Mouse (Mus musculus) neural tube, embryonic 11.5 days (tissue): Measurements from ENCODE around the gene Fgfr4. TPM values are rescaled to one million over a fixed set of nuclear protein-coding genes. Genes with fewer than 3 reads are reported as not detected.
"Not testable (repeated sequence)": the region's sequence is repeated elsewhere in the genome, so short reads cannot be mapped to it uniquely, and the experiment has no call there.

Experiments
- ATAC-seq: fragments of 200-750 bp; cut with Nextera tagmentation; 2 replicates; pipeline ENCODE4 v1.8.0; 2017; ENCODE audit warnings: moderate number of reproducible peaks, mild to moderate bottlenecking, moderate TSS enrichment, moderate library complexity; ENCODE audit not compliant: insufficient read depth, low FRiP score, low TSS enrichment
- DNase-seq: peaks from one replicate; pipeline ENCODE4 v3.0.0-alpha.2; 2015; ENCODE audit warnings: low spot score
- H3K27ac ChIP-seq: fragments of 300-500 bp; sonication (generic); 2 replicates; pipeline ENCODE4 v1.5.1; 2014; ENCODE audit warnings: low read depth, mild to moderate bottlenecking, low read length
- H3K27me3 ChIP-seq: fragments of 300-500 bp; sonication (generic); 2 replicates; pipeline ENCODE4 v1.6.1; 2014; ENCODE audit warnings: mild to moderate bottlenecking, low read length, mixed read lengths; ENCODE audit not compliant: control insufficient read depth, insufficient read depth
- H3K36me3 ChIP-seq: fragments of 300-500 bp; sonication (generic); 2 replicates; pipeline ENCODE4 v1.6.1; 2014; ENCODE audit warnings: mild to moderate bottlenecking, low read length, moderate library complexity, mixed read lengths; ENCODE audit not compliant: control insufficient read depth, insufficient read depth
- H3K4me1 ChIP-seq: fragments of 300-500 bp; sonication (generic); 2 replicates; pipeline ENCODE4 v1.6.1; 2014; ENCODE audit warnings: low read length, mixed read lengths; ENCODE audit not compliant: control insufficient read depth, insufficient read depth
- H3K4me2 ChIP-seq: fragments of 300-500 bp; sonication (generic); 2 replicates; pipeline ENCODE4 v1.6.1; 2014; ENCODE audit warnings: low read depth, mild to moderate bottlenecking, moderate library complexity
- H3K4me3 ChIP-seq: fragments of 300-500 bp; sonication (generic); 2 replicates; pipeline ENCODE4 v1.5.1; 2014; ENCODE audit warnings: low read depth, low read length
- H3K9ac ChIP-seq: fragments of 300-500 bp; sonication (generic); 2 replicates; pipeline ENCODE4 v1.6.1; 2014; ENCODE audit warnings: mild to moderate bottlenecking, low read length
- H3K9me3 ChIP-seq: fragments of 300-500 bp; sonication (generic); 2 replicates; pipeline ENCODE4 v1.6.1; 2016; ENCODE audit warnings: low read length; ENCODE audit not compliant: control insufficient read depth
- WGBS: fragments of 180-500 bp; shearing (Covaris S2); extraction: QIAGEN DNeasy Blood & Tissue Kit; methylation state at CpG from one replicate; pipeline ENCODE4 v1.1.7; 2014; 5-methylcytosine and 5-hydroxymethylcytosine counted together
- polyA plus RNA-seq: library from polyadenylated mRNA; unstranded; fragments of >200 nt; fragmentation: Nextera tagmentation; extraction: Ambion mirVana; gene quantifications from 2 replicates; pipeline ENCODE4 v1.2.1, GENCODE M21; 2014

The Fgfr4 gene
- polyA plus RNA-seq, 1 experiment from 2014 or later, result 3.0 TPM

DNA sequence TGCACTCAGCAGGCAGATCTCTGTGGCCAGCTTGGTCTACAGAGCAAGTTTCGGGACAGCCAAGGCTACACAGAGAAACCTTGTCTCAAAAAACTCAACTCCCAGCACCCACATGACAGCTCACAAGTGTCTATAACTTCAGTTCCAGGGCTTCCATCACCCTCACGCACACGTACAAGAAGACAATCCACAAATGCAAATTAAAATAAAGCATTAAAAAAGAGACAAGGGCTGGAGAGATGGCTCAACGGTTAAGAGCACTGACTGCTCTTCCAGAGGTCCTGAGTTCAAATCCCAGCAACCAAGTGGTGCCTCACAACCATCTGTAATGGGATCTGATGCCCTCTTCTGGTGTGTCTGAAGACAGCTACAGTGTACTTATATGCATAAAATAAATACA, 50.3 kb downstream of the Fgfr4 start:
- WGBS, result 89% methylated on average over 4 of the region's 4 CpGs
- not testable (repeated sequence) for ATAC-seq, H3K27ac ChIP-seq, H3K9ac ChIP-seq, H3K4me3 ChIP-seq, H3K27me3 ChIP-seq, DNase-seq, H3K4me1 ChIP-seq, H3K9me3 ChIP-seq, H3K36me3 ChIP-seq, H3K4me2 ChIP-seq

- H3K4me1 ChIP-seq, result no peaks in the 10 kb centered on the region
- no peak overlapping the region for H3K4me2 ChIP-seq
- H3K9me3 ChIP-seq, result no peaks in the 10 kb centered on the region
- DNase-seq, result no peak
- 85% methylated on average over 9 of the region's 9 CpGs for WGBS
- H3K4me3 ChIP-seq, result no peak overlapping the region
- no peaks in the 10 kb centered on the region for H3K36me3 ChIP-seq
- no peaks in the 10 kb centered on the region for H3K27me3 ChIP-seq
- no peak overlapping the region for H3K27ac ChIP-seq
- ATAC-seq, result no peak
- H3K9ac ChIP-seq, result no peak overlapping the region
These were observed 51.3 kb downstream of the Fgfr4 start for GRCm38 (mm10) chr13:55203740-55204139.

- no peak overlapping the region for H3K9ac ChIP-seq
- H3K4me2 ChIP-seq, result no peak overlapping the region
- peaks cover 3% of the 10 kb centered on the region for H3K4me1 ChIP-seq
- H3K27me3 ChIP-seq, result no peaks in the 10 kb centered on the region
- H3K9me3 ChIP-seq, result no peaks in the 10 kb centered on the region
- 91% methylated on average over 8 of the region's 11 CpGs for WGBS
- no peak overlapping the region for H3K27ac ChIP-seq
- ATAC-seq (no peak), DNase-seq (no peak)
- H3K36me3 ChIP-seq, result no peaks in the 10 kb centered on the region
- no peak overlapping the region for H3K4me3 ChIP-seq
These were observed 52.4 kb downstream of the Fgfr4 start for GRCm38 (mm10) chr13:55204667-55205389.

GRCm38 (mm10) chr13:55205448-55206205, 53.2 kb downstream of the Fgfr4 start:
- Histone ChIP-seq H3K36me3 (no peaks in the 10 kb centered on the region), H3K4me1 (peaks cover 10% of the 10 kb centered on the region), H3K9me3 (no peaks in the 10 kb centered on the region), H3K9ac (no peak overlapping the region), H3K4me2 (no peak overlapping the region), H3K4me3 (no peak overlapping the region), H3K27ac (no peak overlapping the region), H3K27me3 (no peaks in the 10 kb centered on the region)
- ATAC-seq (no peak), DNase-seq (no peak)
- WGBS, result 88% methylated on average over 6 of the region's 6 CpGs

DNA sequence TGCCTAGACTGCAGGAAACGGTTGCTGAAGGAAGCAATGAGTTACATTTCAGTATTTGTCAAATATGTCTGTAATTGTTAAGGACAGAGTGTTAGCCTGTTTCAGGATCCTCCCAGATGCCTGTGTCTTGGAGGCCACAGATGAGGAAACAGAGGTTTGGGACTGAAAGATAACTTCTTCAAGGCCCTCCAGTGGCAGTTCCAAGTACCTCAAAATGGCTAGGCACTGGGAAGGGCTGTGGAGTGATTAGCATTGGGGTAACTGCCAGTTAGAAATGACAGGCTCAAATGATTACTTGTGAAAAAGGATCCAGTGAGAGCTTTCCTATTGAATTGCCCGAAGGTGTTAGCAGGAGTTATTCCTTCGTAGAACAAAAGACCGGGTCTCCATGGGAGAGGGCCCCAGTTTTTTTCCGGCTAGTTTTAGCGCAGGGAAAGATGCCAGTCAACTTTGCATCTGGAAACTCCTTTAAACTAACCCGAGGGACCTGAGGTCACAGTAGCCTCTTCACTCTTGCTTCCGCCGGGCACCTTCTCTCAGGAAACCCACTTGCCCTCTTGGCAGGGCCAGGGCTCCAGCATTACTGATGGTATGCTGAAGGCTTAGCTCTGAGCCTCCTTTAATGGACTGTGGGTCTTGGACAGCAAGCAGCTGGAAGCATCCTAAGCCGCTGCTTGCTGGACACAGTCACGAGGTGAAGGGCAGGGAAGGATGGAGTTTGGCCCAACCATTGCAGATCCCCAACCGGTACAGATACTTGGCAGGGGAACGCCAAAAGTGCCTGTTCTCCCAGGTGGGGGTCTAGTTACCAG, 56.6 kb downstream of the Fgfr4 start:
- no peak overlapping the region; the same call in 1 of the 2 replicates for H3K27ac ChIP-seq
- H3K9ac ChIP-seq, result no peak overlapping the region
- WGBS, result 65% methylated on average over 13 of the region's 13 CpGs
- H3K36me3 ChIP-seq, result no peaks in the 10 kb centered on the region
- H3K9me3 ChIP-seq, result no peaks in the 10 kb centered on the region
- DNase-seq (no peak), ATAC-seq (no peak)
- H3K4me3 ChIP-seq, result no peak overlapping the region
- no peaks in the 10 kb centered on the region for H3K27me3 ChIP-seq
- H3K4me2 ChIP-seq, result no peak overlapping the region
- H3K4me1 ChIP-seq, result peaks cover 26% of the 10 kb centered on the region

DNA sequence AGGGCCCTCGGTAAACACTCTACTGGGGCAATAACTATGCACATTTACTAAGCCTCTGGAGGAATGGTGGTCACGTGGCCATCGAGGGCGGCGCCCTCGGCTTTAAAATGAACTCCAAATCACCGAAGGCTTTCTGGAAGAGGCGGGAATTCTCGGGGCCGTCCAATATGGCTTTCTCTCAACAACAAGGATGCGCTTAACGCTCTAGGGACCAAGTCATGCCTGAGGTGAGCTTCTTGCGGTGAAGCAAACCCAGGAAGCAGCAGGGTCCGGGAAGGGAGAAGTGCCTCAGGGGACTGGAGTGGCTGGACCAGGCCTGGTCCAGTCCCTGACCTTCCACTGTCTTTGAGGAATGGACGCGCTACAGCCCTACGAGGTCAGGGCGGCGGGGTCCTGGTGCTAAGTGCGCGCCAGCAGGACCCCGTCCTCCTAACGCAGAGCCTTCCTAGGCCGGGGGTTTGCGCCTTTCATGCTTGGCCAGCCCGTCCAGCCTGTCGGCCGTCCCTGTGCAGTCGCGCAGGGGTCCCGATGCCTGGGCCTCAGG, 57.3 kb downstream of the Fgfr4 start, which contains the start of gene Nsd1:
TSS of gene Nsd1 (plus strand) at position 134 of the 544 bp plus-strand sequence.
- peaks cover 32% of the 10 kb centered on the region for H3K4me1 ChIP-seq
- H3K36me3 ChIP-seq, result no peaks in the 10 kb centered on the region
- peak within 1 kb of the TSS; percentile 98 for H3K9ac ChIP-seq
- ATAC-seq (no peak; the same call in 1 of the 2 replicates), DNase-seq (no peak)
- 16% methylated on average over 30 of the region's 31 CpGs for WGBS
- peak within 1 kb of the TSS; percentile 91 for H3K4me2 ChIP-seq
- no peaks in the 10 kb centered on the region for H3K27me3 ChIP-seq
- no peaks in the 10 kb centered on the region for H3K9me3 ChIP-seq
- H3K4me3 ChIP-seq, result peak within 1 kb of the TSS; percentile 56
- H3K27ac ChIP-seq, result peak within 1 kb of the TSS; percentile 98

DNA sequence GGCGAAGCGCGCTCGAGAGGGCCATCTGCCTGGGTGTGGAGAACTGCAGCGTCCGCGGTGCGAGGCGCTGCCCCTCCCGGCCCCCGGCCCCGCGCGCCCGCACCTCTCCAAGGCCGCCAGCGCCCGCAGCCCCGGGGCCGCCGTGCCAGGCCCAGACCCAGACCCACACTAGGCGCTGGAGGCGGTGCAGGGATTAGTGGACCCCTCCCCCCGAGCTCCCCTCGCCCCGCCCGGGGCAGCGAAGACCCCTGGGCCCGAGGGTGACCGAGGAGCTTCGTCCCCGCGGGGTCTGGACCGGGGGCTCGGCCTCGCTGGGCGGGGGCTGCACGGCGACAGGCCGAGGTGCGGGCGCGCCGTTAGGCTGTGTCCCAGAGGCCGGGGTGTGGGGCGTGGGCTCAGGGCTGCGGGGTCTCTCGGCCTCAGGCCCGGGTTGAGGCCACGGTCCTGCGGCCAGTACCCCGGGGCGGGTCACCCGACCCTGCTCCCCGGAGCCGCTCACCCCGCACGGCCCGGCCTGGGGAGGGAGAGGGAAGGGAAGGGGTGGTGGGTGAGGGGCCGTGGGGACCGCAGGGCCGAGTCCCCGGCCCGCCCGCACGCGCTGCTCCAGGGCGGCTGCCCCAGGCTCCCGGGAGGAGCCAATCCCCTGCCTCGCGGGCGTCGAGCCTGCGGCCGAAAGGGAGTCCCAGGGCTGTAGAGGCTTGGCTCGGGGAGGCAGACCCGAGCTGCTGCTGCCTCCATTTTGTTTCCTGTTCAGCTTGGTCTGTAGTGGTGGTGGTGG, 57.9 kb downstream of the Fgfr4 start:
- H3K9me3 ChIP-seq, result no peaks in the 10 kb centered on the region
- DNase-seq, result peak; percentile 85
- peak overlapping the region; percentile 98 for H3K9ac ChIP-seq
- peak overlapping the region; percentile 98 for H3K27ac ChIP-seq
- H3K4me3 ChIP-seq, result peak overlapping the region; percentile 56
- H3K4me2 ChIP-seq, result peak overlapping the region; percentile 91
- peaks cover 35% of the 10 kb centered on the region for H3K4me1 ChIP-seq
- WGBS, result under 1% methylated on average over 73 of the region's 77 CpGs
- peak; percentile 45 for ATAC-seq
- H3K36me3 ChIP-seq, result no peaks in the 10 kb centered on the region
- no peaks in the 10 kb centered on the region for H3K27me3 ChIP-seq

- DNase-seq (no peak), ATAC-seq (peak; percentile 70)
- Histone ChIP-seq H3K27me3 (no peaks in the 10 kb centered on the region), H3K4me1 (peaks cover 40% of the 10 kb centered on the region), H3K4me3 (peak overlapping the region; percentile 56), H3K27ac (peak overlapping the region; percentile 98), H3K9ac (peak overlapping the region; percentile 98), H3K9me3 (no peaks in the 10 kb centered on the region), H3K4me2 (peak overlapping the region; percentile 91), H3K36me3 (no peaks in the 10 kb centered on the region)
- 0% methylated on average over 17 of the region's 17 CpGs for WGBS
These were observed 58.5 kb downstream of the Fgfr4 start for GRCm38 (mm10) chr13:55210971-55211220.
